Mouse (Mus musculus) urinary bladder, postnatal 25 days (tissue): ENCODE measurements around the gene Mapkapk2.

Experiments
- DNase-seq: peaks from one replicate; pipeline ENCODE4 v3.0.0; 2022; ENCODE audit warnings: low spot score

Mapkapk2 gene

GRCm38 (mm10) chr1:131110525-131111106 is 13.0 kb upstream of the Mapkapk2 start:
- no peak for DNase-seq

GRCm38 (mm10) chr1:131107575-131108308 is 10.1 kb upstream of the Mapkapk2 start:
- peak; percentile 43 for DNase-seq

GRCm38 (mm10) chr1:131103776-131104424 is 6.3 kb upstream of the Mapkapk2 start:
- DNase-seq, result no peak

- no peak for DNase-seq
Observed at GRCm38 (mm10) chr1:131100808-131101207, 3.2 kb upstream of the Mapkapk2 start.

GRCm38 (mm10) chr1:131096803-131097699 is 575 bp downstream of the Mapkapk2 start:
- DNase-seq, result peak; percentile 49

GRCm38 (mm10) chr1:131096132-131096695 is 1.4 kb downstream of the Mapkapk2 start:
- no peak for DNase-seq

GRCm38 (mm10) chr1:131095574-131095973 is 2.1 kb downstream of the Mapkapk2 start:
- no peak for DNase-seq

GRCm38 (mm10) chr1:131093889-131094288 is 3.7 kb downstream of the Mapkapk2 start:
- no peak for DNase-seq

GRCm38 (mm10) chr1:131092846-131093245 is 4.8 kb downstream of the Mapkapk2 start:
- DNase-seq, result no peak

- DNase-seq, result no peak
Observed at GRCm38 (mm10) chr1:131092173-131092572, 5.5 kb downstream of the Mapkapk2 start.

- DNase-seq, result no peak
Observed at GRCm38 (mm10) chr1:131091481-131091880, 6.1 kb downstream of the Mapkapk2 start.

GRCm38 (mm10) chr1:131090877-131091276 is 6.7 kb downstream of the Mapkapk2 start:
- DNase-seq, result no peak

GRCm38 (mm10) chr1:131090261-131090660 is 7.4 kb downstream of the Mapkapk2 start:
- no peak for DNase-seq

GRCm38 (mm10) chr1:131089525-131090127 is 8.0 kb downstream of the Mapkapk2 start:
- DNase-seq, result no peak

GRCm38 (mm10) chr1:131088547-131088946 is 9.1 kb downstream of the Mapkapk2 start:
- DNase-seq, result no peak

GRCm38 (mm10) chr1:131086907-131087306 is 10.7 kb downstream of the Mapkapk2 start:
- DNase-seq, result no peak

GRCm38 (mm10) chr1:131085957-131086739 is 11.5 kb downstream of the Mapkapk2 start:
- DNase-seq, result no peak

- no peak for DNase-seq
Observed at GRCm38 (mm10) chr1:131085272-131085671, 12.4 kb downstream of the Mapkapk2 start.

- DNase-seq, result no peak
Observed at GRCm38 (mm10) chr1:131084289-131084688, 13.3 kb downstream of the Mapkapk2 start.

- DNase-seq, result no peak
Observed at GRCm38 (mm10) chr1:131083609-131084008, 14.0 kb downstream of the Mapkapk2 start.

GRCm38 (mm10) chr1:131083122-131083521 is 14.5 kb downstream of the Mapkapk2 start:
- DNase-seq, result no peak
